Mouse (Mus musculus): ENCODE results near the gene Zmynd10.

DNA sequence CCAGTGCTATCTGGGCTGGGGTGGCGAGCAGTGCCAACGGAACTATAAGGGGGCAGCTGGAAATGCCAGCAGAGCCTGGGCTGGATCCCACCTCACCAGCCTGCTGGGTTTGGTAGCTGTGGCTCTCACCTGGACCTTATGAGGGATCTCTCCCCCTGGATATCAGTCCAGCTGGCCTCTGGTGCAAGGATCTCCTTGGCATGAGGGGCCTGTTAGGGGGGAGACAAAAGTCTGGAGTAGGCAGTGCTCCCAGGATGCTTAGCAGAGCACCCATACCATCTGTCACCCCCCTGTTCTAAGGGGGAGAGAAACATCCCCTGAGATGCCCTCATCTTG is 25.2 kb downstream of the Zmynd10 start:
- TF ChIP-seq POLR2A (IDR thresholded peaks at IDR 0.05; ENCODE audit: extremely low read depth, insufficient read depth, low read length) (no peak), CTCF (IDR thresholded peaks at IDR 0.05; ENCODE audit: extremely low read depth, insufficient read depth, low read length) (no peak)
